Mouse (Mus musculus) liver, adult 2 months (tissue): ENCODE results near the gene Fam207a.

Experiments used
- CTCF ChIP-seq: fragments of 200-500 bp; IDR thresholded peaks from 2 replicates; pipeline ENCODE4 v1.5.1; 2011; ENCODE audit warnings: low read depth, low read length, control low read depth
- POLR2A ChIP-seq: fragments of 200-500 bp; IDR thresholded peaks from 2 replicates; pipeline ENCODE4 v1.6.1; 2011; ENCODE audit warnings: low read length, control low read depth; ENCODE audit not compliant: insufficient read depth; ENCODE audit errors: extremely low read depth

GRCm38 (mm10) chr10:77447755-77448154 lies 67.8 kb downstream of the Fam207a start:
- TF ChIP-seq POLR2A (no peak), CTCF (no peak)
